16 mouse cellular contexts compared by ENCODE assay signal in the genomic region with DNA sequence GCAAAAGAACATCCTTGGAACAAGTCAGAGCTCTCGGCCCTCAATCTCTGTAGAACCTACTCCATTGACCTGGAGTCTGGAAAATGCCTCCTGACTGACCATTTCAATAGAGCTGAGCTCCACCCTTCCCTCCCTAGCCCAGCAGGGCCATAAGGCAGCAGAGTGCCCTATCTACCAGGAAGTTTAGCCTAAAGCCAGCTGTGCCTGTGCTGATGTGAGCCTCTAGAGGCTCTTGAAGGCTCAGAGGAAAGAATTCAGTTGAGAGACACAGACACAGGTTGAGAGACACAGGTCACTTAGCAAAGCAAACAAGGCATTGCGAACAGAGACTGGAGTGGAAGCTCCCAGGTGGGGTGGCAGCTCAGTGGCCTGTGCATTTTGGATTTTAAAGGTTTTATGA.
"Had no signal": no experiment of that assay in that cellular context is flagged by ENCODE, and none has a peak within 500 bp of the region (broad histone marks: within the 10 kb centered on the region; RNA-seq: fewer than 3 reads in every experiment).

No protein-coding gene starts in this region.

- ATAC-seq: hindbrain, embryonic 16.5 days; intestine, embryonic 16.5 days had no signal

- DNase-seq: gastrocnemius, adult 2 months; gastrocnemius, postnatal 10 days; gastrocnemius, postnatal 25 days; heart, adult 2 months; heart, postnatal 14 days; heart, postnatal 4 days; kidney, adult 11 months; kidney, adult 2 months; kidney, adult 9 months; kidney, postnatal 14 days; kidney, postnatal 36 days; layer of hippocampus, adult 9-11 months; liver; liver, embryonic 13.5 days had no signal
